Mouse (Mus musculus) limb, embryonic 14.5 days (tissue): ENCODE data around the gene Sult2b1. TPM values are rescaled to one million over a fixed set of nuclear protein-coding genes. Genes with fewer than 3 reads are reported as not detected.

ENCODE experiments used
- ATAC-seq: fragments of 200-750 bp; cut with Nextera tagmentation; 2 replicates; pipeline ENCODE4 v1.8.0; 2017; ENCODE audit warnings: low read depth, moderate number of reproducible peaks, moderate TSS enrichment; ENCODE audit not compliant: low FRiP score
- DNase-seq: peaks from one replicate; pipeline ENCODE4 v3.0.0-alpha.2; 2015; ENCODE audit warnings: low spot score
- H3K27ac ChIP-seq: fragments of 300-500 bp; sonication (generic); replicated peaks from 2 replicates; pipeline ENCODE4 v1.5.1; 2014; ENCODE audit warnings: low read depth, mild to moderate bottlenecking, low read length, moderate library complexity, mixed read lengths
- H3K27me3 ChIP-seq: fragments of 300-500 bp; sonication (generic); 2 replicates; pipeline ENCODE4 v1.6.1; 2014; ENCODE audit warnings: low read length, mixed read lengths; ENCODE audit not compliant: control insufficient read depth, insufficient read depth
- H3K36me3 ChIP-seq: fragments of 300-500 bp; sonication (generic); 2 replicates; pipeline ENCODE4 v1.6.1; 2014; ENCODE audit warnings: mild to moderate bottlenecking, low read length, moderate library complexity, mixed read lengths; ENCODE audit not compliant: control insufficient read depth, insufficient read depth
- H3K4me1 ChIP-seq: fragments of 300-500 bp; sonication (generic); 2 replicates; pipeline ENCODE4 v1.6.1; 2014; ENCODE audit warnings: antibody characterized with exemption, low read length, mixed read lengths; ENCODE audit not compliant: control insufficient read depth, insufficient read depth
- H3K4me2 ChIP-seq: fragments of 300-500 bp; sonication (generic); replicated peaks from 2 replicates; pipeline ENCODE4 v1.6.1; 2014; ENCODE audit warnings: low read depth, mild to moderate bottlenecking, low read length, moderate library complexity; ENCODE audit not compliant: severe bottlenecking
- H3K4me3 ChIP-seq: fragments of 300-500 bp; sonication (generic); replicated peaks from 2 replicates; pipeline ENCODE4 v1.5.1; 2014; ENCODE audit warnings: low read length
- H3K9ac ChIP-seq: fragments of 300-500 bp; sonication (generic); 2 replicates; pipeline ENCODE4 v1.6.1; 2014; ENCODE audit warnings: mild to moderate bottlenecking, low read depth, low read length, moderate library complexity; ENCODE audit not compliant: severe bottlenecking
- H3K9me3 ChIP-seq: fragments of 300-500 bp; sonication (generic); 2 replicates; pipeline ENCODE4 v1.6.1; 2016; ENCODE audit warnings: low read length; ENCODE audit not compliant: control insufficient read depth
- POLR2A ChIP-seq: fragments of 200-500 bp; IDR thresholded peaks from 2 replicates; pipeline ENCODE4 v1.8.0; 2012; ENCODE audit warnings: inconsistent platforms, mild to moderate bottlenecking, moderate library complexity, borderline replicate concordance; ENCODE audit not compliant: insufficient read depth, insufficient read length; ENCODE audit errors: extremely low read depth
- WGBS: fragments of 180-500 bp; shearing (Covaris S2); extraction: QIAGEN DNeasy Blood & Tissue Kit; methylation state at CpG from one replicate; pipeline ENCODE4 v1.1.7; 2014; 5-methylcytosine and 5-hydroxymethylcytosine counted together
- polyA plus RNA-seq, 2 experiments: library from polyadenylated mRNA; depleted of rRNA in 1 of 2; stranded (reverse) in 1 of 2; unstranded in 1 of 2; fragments of >200 nt; fragmentation: Nextera tagmentation in 1 of 2; extraction: Ambion mirVana in 1 of 2; gene quantifications; 2 replicates each; pipeline versions ENCODE4 v1.2.1 to v1.2.3; 2012 to 2014

The Sult2b1 gene
- polyA plus RNA-seq, 2 experiments: 8.9 to 31.7 TPM

DNA sequence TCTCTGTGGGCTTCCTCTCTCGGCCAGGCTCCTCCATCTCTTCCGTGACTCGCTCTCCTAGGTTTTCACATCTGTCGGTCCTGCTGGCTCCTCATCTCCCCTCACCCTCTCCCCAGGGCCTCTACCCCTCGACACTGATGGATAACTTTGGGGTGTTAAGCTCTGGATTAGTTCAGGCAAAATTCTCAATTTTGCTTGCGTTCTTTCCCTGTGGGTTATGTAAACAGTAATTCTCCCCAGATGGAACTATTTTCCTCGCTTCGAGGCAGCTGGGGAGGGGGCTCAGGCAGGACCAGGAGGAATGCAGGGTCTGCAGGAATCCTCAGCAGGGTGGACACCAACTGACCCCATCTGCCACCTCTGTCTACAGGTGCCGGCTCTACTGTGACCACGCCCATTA is 98.7 kb downstream of the Sult2b1 start:
- no peaks in the 10 kb centered on the region for H3K9me3 ChIP-seq
- TF ChIP-seq POLR2A: no peak
- H3K4me2 ChIP-seq: no peak overlapping the region
- no peak overlapping the region for H3K9ac ChIP-seq
- WGBS: 35% methylated on average over 10 of the region's 10 CpGs
- ATAC-seq: no peak
- no peak overlapping the region for H3K4me3 ChIP-seq
- no peaks in the 10 kb centered on the region for H3K27me3 ChIP-seq
- peaks cover 4% of the 10 kb centered on the region; the same call in 1 of the 2 replicates for H3K4me1 ChIP-seq
- H3K27ac ChIP-seq: no peak overlapping the region
- H3K36me3 ChIP-seq: no peaks in the 10 kb centered on the region
- DNase-seq: no peak

DNA sequence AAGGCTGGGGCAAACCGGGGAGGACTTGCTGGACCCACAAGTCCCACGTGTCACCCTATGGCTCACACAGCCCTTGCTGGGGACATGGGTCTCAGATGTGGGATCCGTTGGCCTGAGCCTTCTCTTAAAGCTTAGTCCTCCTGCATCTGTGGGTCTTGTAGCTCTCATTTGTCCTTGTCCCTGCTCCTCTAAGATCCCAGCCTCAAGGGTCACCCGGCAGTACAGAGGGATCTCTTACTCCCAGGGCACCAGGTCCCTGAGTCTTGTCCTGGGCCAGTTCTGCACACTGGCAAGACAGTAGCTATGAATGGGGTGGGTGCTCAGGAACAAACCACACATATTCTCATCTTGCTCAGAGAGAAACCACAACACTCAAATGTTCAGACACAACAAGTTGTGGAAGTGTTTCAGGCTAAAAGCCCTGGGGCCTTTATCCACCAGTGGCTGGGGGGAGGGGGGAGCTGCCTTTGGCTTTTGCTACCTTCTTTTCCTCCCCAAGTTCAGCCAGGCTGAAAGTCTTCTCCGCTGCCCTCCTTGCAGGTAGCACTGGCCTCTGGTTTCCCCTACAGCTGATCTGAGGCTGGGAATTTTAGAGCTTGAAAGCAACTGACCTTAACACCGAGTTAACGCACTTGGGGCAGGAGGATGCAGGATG is 100.9 kb downstream of the Sult2b1 start, which contains the start of gene Ntn5:
Ntn5 (plus strand) TSS at position 627 of the 655 bp plus-strand sequence.
- peak within 1 kb of the TSS; percentile 16; the same call in 1 of the 2 replicates for H3K9ac ChIP-seq
- H3K27ac ChIP-seq: no peak within 1 kb of the TSS
- DNase-seq (no peak), ATAC-seq (no peak)
- no peaks in the 10 kb centered on the region for H3K36me3 ChIP-seq
- 68% methylated on average over 7 of the region's 7 CpGs for WGBS
- H3K4me1 ChIP-seq: peaks cover 4% of the 10 kb centered on the region; the same call in 1 of the 2 replicates
- no peak within 1 kb of the TSS for H3K4me2 ChIP-seq
- H3K4me3 ChIP-seq: no peak within 1 kb of the TSS
- H3K9me3 ChIP-seq: no peaks in the 10 kb centered on the region
- no peak for TF ChIP-seq POLR2A
- no peaks in the 10 kb centered on the region for H3K27me3 ChIP-seq

DNA sequence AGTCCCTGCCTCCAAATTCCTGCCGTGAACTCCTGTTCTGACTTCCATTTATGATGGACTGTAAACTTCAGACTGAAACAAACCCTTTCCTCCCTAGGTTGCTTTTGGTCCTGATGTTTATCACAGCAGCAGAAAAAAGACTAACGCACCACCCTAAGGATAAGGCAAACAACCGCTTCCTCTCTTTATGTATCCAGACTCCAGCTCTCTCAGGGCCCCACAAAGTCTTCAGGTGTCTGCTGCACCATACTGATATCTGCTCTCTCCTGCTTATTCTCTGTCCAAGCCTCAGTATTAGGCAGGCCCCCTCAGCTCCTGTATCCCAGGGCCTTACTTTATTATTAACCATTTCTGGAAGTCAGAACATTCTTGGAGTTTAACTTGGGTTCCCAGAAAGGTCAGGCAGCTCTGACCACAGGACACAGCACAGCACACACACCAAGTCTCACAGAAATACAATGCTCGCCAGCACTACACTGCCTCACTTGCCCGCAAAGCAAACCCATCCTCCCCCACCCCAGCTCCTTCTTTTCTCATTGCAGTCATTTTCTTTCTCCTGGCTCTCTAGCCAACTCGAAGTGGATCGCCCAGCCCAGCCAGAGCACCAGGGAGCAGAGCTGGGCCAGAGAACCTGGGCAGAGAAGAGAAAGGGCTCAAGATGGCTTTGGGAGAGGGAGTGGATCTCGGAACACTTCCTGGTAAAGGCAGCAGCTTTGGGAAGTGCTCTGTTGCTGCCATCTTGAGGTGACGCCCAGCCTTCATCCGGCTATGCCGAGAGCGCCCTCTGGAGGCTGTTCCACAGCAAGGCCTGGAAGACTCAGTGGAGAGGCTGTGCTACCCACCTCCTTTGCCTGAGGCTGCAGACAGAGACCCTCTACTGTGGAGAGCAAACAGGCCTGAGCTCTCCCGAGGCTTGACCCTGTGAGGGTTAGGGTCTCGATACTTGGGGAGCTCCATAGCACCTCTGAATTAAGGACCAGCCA is 102.0 kb downstream of the Sult2b1 start:
- peak; percentile 86 for ATAC-seq
- peak; percentile 88 for DNase-seq
- whole genome bisulfite sequencing: 33% methylated on average over 14 of the region's 14 CpGs
- Histone ChIP-seq H3K9ac (0 out of 2 replicates have a peak overlapping the region, but pooled peaks have one; percentile 12), H3K4me1 (peaks cover 4% of the 10 kb centered on the region; the same call in 1 of the 2 replicates), H3K9me3 (no peaks in the 10 kb centered on the region), H3K27ac (no peak overlapping the region), H3K27me3 (no peaks in the 10 kb centered on the region), H3K4me3 (no peak overlapping the region), H3K4me2 (peak overlapping the region; percentile 18; the same call in 1 of the 2 replicates), H3K36me3 (no peaks in the 10 kb centered on the region)
- peak; percentile 41; the same call in 1 of the 2 replicates for TF ChIP-seq POLR2A

DNA sequence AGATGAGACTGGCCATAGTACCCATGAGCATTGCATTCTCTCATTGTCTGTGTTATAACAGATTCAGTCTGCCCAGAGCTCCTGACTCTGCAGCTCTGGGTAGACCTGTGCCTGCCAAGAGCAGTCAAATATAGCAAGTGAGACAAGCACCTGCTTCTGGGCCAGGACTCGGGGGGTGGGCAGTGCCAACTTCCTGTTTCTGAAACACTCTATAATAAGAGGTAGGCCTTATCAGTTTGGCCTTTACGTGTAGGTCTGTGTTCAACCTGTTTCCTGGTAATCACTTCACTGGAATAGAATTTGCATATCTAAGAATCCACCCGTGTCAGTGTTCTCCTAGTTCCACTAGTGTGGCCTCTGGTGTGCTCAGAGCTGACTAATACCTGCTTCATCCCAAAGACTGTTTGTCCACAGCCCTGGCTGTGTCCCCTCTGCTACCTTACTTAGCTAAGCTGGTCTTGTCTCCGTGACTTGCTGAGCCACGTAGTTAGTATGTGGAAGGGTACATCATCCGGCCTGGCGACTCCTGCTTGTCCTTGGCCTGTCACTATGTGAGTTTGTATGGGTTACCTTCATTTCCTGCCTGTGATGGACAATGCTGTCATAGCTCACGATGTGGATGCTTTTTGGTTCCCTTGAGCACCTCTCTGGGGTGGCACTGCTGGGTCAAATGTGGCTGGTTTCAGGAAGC is 103.3 kb downstream of the Sult2b1 start:
- DNase-seq: no peak
- Histone ChIP-seq H3K4me1 (peaks cover 4% of the 10 kb centered on the region; the same call in 1 of the 2 replicates), H3K9ac (no peak overlapping the region), H3K9me3 (no peaks in the 10 kb centered on the region), H3K4me2 (no peak overlapping the region), H3K4me3 (no peak overlapping the region), H3K36me3 (no peaks in the 10 kb centered on the region), H3K27ac (no peak overlapping the region), H3K27me3 (no peaks in the 10 kb centered on the region)
- ATAC-seq: no peak
- no peak for TF ChIP-seq POLR2A
- WGBS: 84% methylated on average over 8 of the region's 8 CpGs

Other genes with a start within 250 kb of the Sult2b1 start
- 1.1 and 1.2 TPM in 2 replicates for gene Hsd17b14, start 229.8 kb downstream of the Sult2b1 start, polyA plus RNA-seq (2012; rRNA removed)
- 0.44 and 0.92 TPM in 2 replicates for gene Hsd17b14, start 229.8 kb downstream of the Sult2b1 start, polyA plus RNA-seq (2014; fragmentation: Nextera tagmentation; extraction: Ambion mirVana)
- gene Bcat2, start 214.5 kb downstream of the Sult2b1 start, polyA plus RNA-seq (2012; rRNA removed): 67.6 and 71.5 TPM in 2 replicates
- 57.2 and 60.4 TPM in 2 replicates for gene Bcat2, start 214.5 kb downstream of the Sult2b1 start, polyA plus RNA-seq (2014; fragmentation: Nextera tagmentation; extraction: Ambion mirVana)
- gene Fgf21, start 169.2 kb downstream of the Sult2b1 start, polyA plus RNA-seq (2012; rRNA removed): 0.58 and 0.73 TPM in 2 replicates
- gene Fgf21, start 169.2 kb downstream of the Sult2b1 start, polyA plus RNA-seq (2014; fragmentation: Nextera tagmentation; extraction: Ambion mirVana): 0.43 and 0.66 TPM in 2 replicates
- 1.0 and 1.9 TPM in 2 replicates for gene Fut1, start 167.4 kb downstream of the Sult2b1 start, polyA plus RNA-seq (2012; rRNA removed)
- gene Fut1, start 167.4 kb downstream of the Sult2b1 start, polyA plus RNA-seq (2014; fragmentation: Nextera tagmentation; extraction: Ambion mirVana): 1.2 and 1.8 TPM in 2 replicates
- 0.33 and 0.43 TPM in 2 replicates for gene Izumo1, start 162.9 kb downstream of the Sult2b1 start, polyA plus RNA-seq (2012; rRNA removed)
- gene Izumo1, start 162.9 kb downstream of the Sult2b1 start, polyA plus RNA-seq (2014; fragmentation: Nextera tagmentation; extraction: Ambion mirVana): 0.39 TPM in 1 of 2 replicates, not detected in the other
- 14.1 and 16.7 TPM in 2 replicates for gene Rasip1, start 157.2 kb downstream of the Sult2b1 start, polyA plus RNA-seq (2012; rRNA removed)
- 11.0 and 11.8 TPM in 2 replicates for gene Rasip1, start 157.2 kb downstream of the Sult2b1 start, polyA plus RNA-seq (2014; fragmentation: Nextera tagmentation; extraction: Ambion mirVana)
- 34.6 and 43.9 TPM in 2 replicates for gene Mamstr, start 144.7 kb downstream of the Sult2b1 start, polyA plus RNA-seq (2012; rRNA removed)
- gene Mamstr, start 144.7 kb downstream of the Sult2b1 start, polyA plus RNA-seq (2014; fragmentation: Nextera tagmentation; extraction: Ambion mirVana): 15.7 and 19.8 TPM in 2 replicates
- 1.1 and 1.4 TPM in 2 replicates for gene Fut2, start 118.3 kb downstream of the Sult2b1 start, polyA plus RNA-seq (2012; rRNA removed)
- gene Fut2, start 118.3 kb downstream of the Sult2b1 start, polyA plus RNA-seq (2014; fragmentation: Nextera tagmentation; extraction: Ambion mirVana): 2.2 and 2.9 TPM in 2 replicates
- gene Ntn5, start 100.6 kb downstream of the Sult2b1 start, polyA plus RNA-seq (2012; rRNA removed): 1.3 and 2.1 TPM in 2 replicates
- 0.59 and 0.86 TPM in 2 replicates for gene Ntn5, start 100.6 kb downstream of the Sult2b1 start, polyA plus RNA-seq (2014; fragmentation: Nextera tagmentation; extraction: Ambion mirVana)
- gene Sec1, start 90.3 kb downstream of the Sult2b1 start, polyA plus RNA-seq (2012; rRNA removed): 1.7 and 2.8 TPM in 2 replicates
- gene Sec1, start 90.3 kb downstream of the Sult2b1 start, polyA plus RNA-seq (2014; fragmentation: Nextera tagmentation; extraction: Ambion mirVana): 0.46 and 0.92 TPM in 2 replicates
- 34.1 and 46.4 TPM in 2 replicates for gene Car11, start 84.8 kb downstream of the Sult2b1 start, polyA plus RNA-seq (2012; rRNA removed)
- gene Car11, start 84.8 kb downstream of the Sult2b1 start, polyA plus RNA-seq (2014; fragmentation: Nextera tagmentation; extraction: Ambion mirVana): 9.5 and 10.6 TPM in 2 replicates
- gene Dbp, start 79.6 kb downstream of the Sult2b1 start, polyA plus RNA-seq (2012; rRNA removed): 15.1 and 16.8 TPM in 2 replicates
- 7.0 and 8.9 TPM in 2 replicates for gene Dbp, start 79.6 kb downstream of the Sult2b1 start, polyA plus RNA-seq (2014; fragmentation: Nextera tagmentation; extraction: Ambion mirVana)
- 1,056 and 1,196 TPM in 2 replicates for gene Rpl18, start 69.2 kb downstream of the Sult2b1 start, polyA plus RNA-seq (2012; rRNA removed)
- 1,210 and 1,246 TPM in 2 replicates for gene Rpl18, start 69.2 kb downstream of the Sult2b1 start, polyA plus RNA-seq (2014; fragmentation: Nextera tagmentation; extraction: Ambion mirVana)
- 36.9 and 48.5 TPM in 2 replicates for gene Sphk2, start 66.7 kb downstream of the Sult2b1 start, polyA plus RNA-seq (2012; rRNA removed)
- gene Sphk2, start 66.7 kb downstream of the Sult2b1 start, polyA plus RNA-seq (2014; fragmentation: Nextera tagmentation; extraction: Ambion mirVana): 27.5 and 29.2 TPM in 2 replicates
- 0.92 and 0.95 TPM in 2 replicates for gene Fam83e, start 63.5 kb downstream of the Sult2b1 start, polyA plus RNA-seq (2012; rRNA removed)
- gene Fam83e, start 63.5 kb downstream of the Sult2b1 start, polyA plus RNA-seq (2014; fragmentation: Nextera tagmentation; extraction: Ambion mirVana): 0.30 and 0.48 TPM in 2 replicates
- not detected in 2 replicates for gene Spaca4, start 58.9 kb downstream of the Sult2b1 start, polyA plus RNA-seq (2012; rRNA removed)
- gene Spaca4, start 58.9 kb downstream of the Sult2b1 start, polyA plus RNA-seq (2014; fragmentation: Nextera tagmentation; extraction: Ambion mirVana): not detected in 2 replicates
- 46.2 and 70.5 TPM in 2 replicates for gene Lmtk3, start 931 bp downstream of the Sult2b1 start, polyA plus RNA-seq (2012; rRNA removed)
- gene Lmtk3, start 931 bp downstream of the Sult2b1 start, polyA plus RNA-seq (2014; fragmentation: Nextera tagmentation; extraction: Ambion mirVana): 1.8 and 2.8 TPM in 2 replicates
- 100 and 105 TPM in 2 replicates for gene Cyth2, start 29.9 kb upstream of the Sult2b1 start, polyA plus RNA-seq (2012; rRNA removed)
- 91.7 and 113 TPM in 2 replicates for gene Cyth2, start 29.9 kb upstream of the Sult2b1 start, polyA plus RNA-seq (2014; fragmentation: Nextera tagmentation; extraction: Ambion mirVana)
- gene Kcnj14, start 40.1 kb upstream of the Sult2b1 start, polyA plus RNA-seq (2012; rRNA removed): 1.7 and 3.5 TPM in 2 replicates
- 1.1 and 1.4 TPM in 2 replicates for gene Kcnj14, start 40.1 kb upstream of the Sult2b1 start, polyA plus RNA-seq (2014; fragmentation: Nextera tagmentation; extraction: Ambion mirVana)
- 33.7 and 38.7 TPM in 2 replicates for gene Grwd1, start 46.3 kb upstream of the Sult2b1 start, polyA plus RNA-seq (2012; rRNA removed)
- 62.4 and 62.9 TPM in 2 replicates for gene Grwd1, start 46.3 kb upstream of the Sult2b1 start, polyA plus RNA-seq (2014; fragmentation: Nextera tagmentation; extraction: Ambion mirVana)
- gene Kdelr1, start 88.1 kb upstream of the Sult2b1 start, polyA plus RNA-seq (2012; rRNA removed): 374 and 521 TPM in 2 replicates
- 140 and 163 TPM in 2 replicates for gene Kdelr1, start 88.1 kb upstream of the Sult2b1 start, polyA plus RNA-seq (2014; fragmentation: Nextera tagmentation; extraction: Ambion mirVana)
- 4.9 and 7.4 TPM in 2 replicates for gene Grin2d, start 93.7 kb upstream of the Sult2b1 start, polyA plus RNA-seq (2012; rRNA removed)
- 0.59 and 0.61 TPM in 2 replicates for gene Grin2d, start 93.7 kb upstream of the Sult2b1 start, polyA plus RNA-seq (2014; fragmentation: Nextera tagmentation; extraction: Ambion mirVana)
- gene Syngr4, start 112.0 kb upstream of the Sult2b1 start, polyA plus RNA-seq (2012; rRNA removed): 0.49 and 0.83 TPM in 2 replicates
- gene Syngr4, start 112.0 kb upstream of the Sult2b1 start, polyA plus RNA-seq (2014; fragmentation: Nextera tagmentation; extraction: Ambion mirVana): 0.53 and 0.99 TPM in 2 replicates
- 17.1 and 22.7 TPM in 2 replicates for gene Tmem143, start 112.3 kb upstream of the Sult2b1 start, polyA plus RNA-seq (2012; rRNA removed)
- 3.5 and 4.7 TPM in 2 replicates for gene Tmem143, start 112.3 kb upstream of the Sult2b1 start, polyA plus RNA-seq (2014; fragmentation: Nextera tagmentation; extraction: Ambion mirVana)
- gene Emp3, start 136.7 kb upstream of the Sult2b1 start, polyA plus RNA-seq (2012; rRNA removed): 201 and 274 TPM in 2 replicates
- gene Emp3, start 136.7 kb upstream of the Sult2b1 start, polyA plus RNA-seq (2014; fragmentation: Nextera tagmentation; extraction: Ambion mirVana): 318 and 324 TPM in 2 replicates
- gene Ccdc114, start 139.4 kb upstream of the Sult2b1 start, polyA plus RNA-seq (2012; rRNA removed): 7.1 and 7.9 TPM in 2 replicates
- 2.5 and 3.1 TPM in 2 replicates for gene Ccdc114, start 139.4 kb upstream of the Sult2b1 start, polyA plus RNA-seq (2014; fragmentation: Nextera tagmentation; extraction: Ambion mirVana)
- 1.2 and 2.2 TPM in 2 replicates for gene Abcc6, start 245.6 kb upstream of the Sult2b1 start, polyA plus RNA-seq (2012; rRNA removed)
- 0.18 and 0.30 TPM in 2 replicates for gene Abcc6, start 245.6 kb upstream of the Sult2b1 start, polyA plus RNA-seq (2014; fragmentation: Nextera tagmentation; extraction: Ambion mirVana)
- gene Nomo1, start 249.0 kb upstream of the Sult2b1 start, polyA plus RNA-seq (2012; rRNA removed): 38.8 and 39.5 TPM in 2 replicates
- 21.2 and 22.1 TPM in 2 replicates for gene Nomo1, start 249.0 kb upstream of the Sult2b1 start, polyA plus RNA-seq (2014; fragmentation: Nextera tagmentation; extraction: Ambion mirVana)